Mouse (Mus musculus) G1E (cell line): Measurements from ENCODE around the gene Apc2. TPM values are rescaled to one million over a fixed set of nuclear protein-coding genes. Genes with fewer than 3 reads are reported as not detected.
A peak's percentile ranks its signal among the peaks of the same experiment; 100 is the strongest.

Experiments used
- ATAC-seq: 2 replicates; pipeline ENCODE4 v1.8.0; 2016; ENCODE audit warnings: mild to moderate bottlenecking; ENCODE audit not compliant: insufficient number of reproducible peaks, poor library complexity, low FRiP score, severe bottlenecking; ENCODE audit errors: extremely low read depth
- DNase-seq: peaks from one replicate; pipeline ENCODE4 v3.0.0; 2012; ENCODE audit warnings: low spot score
- H3K27me3 ChIP-seq: 2 replicates; pipeline ENCODE4 v1.6.1; 2012; ENCODE audit warnings: mild to moderate bottlenecking, low read length, inconsistent platforms; ENCODE audit not compliant: insufficient read depth
- H3K36me3 ChIP-seq: replicated peaks from 2 replicates; pipeline ENCODE3; 2012; ENCODE audit warnings: mild to moderate bottlenecking, inconsistent platforms
- H3K4me1 ChIP-seq: 2 replicates; pipeline ENCODE4 v1.6.1; 2012; ENCODE audit warnings: low read depth, low read length, inconsistent platforms, mixed read lengths; ENCODE audit not compliant: insufficient read depth
- H3K4me3 ChIP-seq: 2 replicates; pipeline ENCODE4 v1.5.1; 2012; ENCODE audit warnings: low read depth, mild to moderate bottlenecking, inconsistent platforms, low read length, moderate library complexity, mixed read lengths
- H3K9me3 ChIP-seq: replicated peaks from 2 replicates; pipeline ENCODE4 v1.6.1; 2012; ENCODE audit warnings: inconsistent platforms
- CTCF ChIP-seq: IDR thresholded peaks from 2 replicates; pipeline ENCODE4 v1.5.1; 2012; ENCODE audit warnings: low read depth, low read length, inconsistent platforms, mixed read lengths
- GATA1 ChIP-seq: IDR thresholded peaks from 2 replicates; pipeline ENCODE4 v1.6.1; 2012; ENCODE audit warnings: borderline replicate concordance, low read length, inconsistent platforms, mixed read lengths
- GATA2 ChIP-seq: IDR thresholded peaks from 2 replicates; pipeline ENCODE4 v1.6.1; 2012; ENCODE audit warnings: low read depth, low read length, inconsistent platforms, borderline replicate concordance
- POLR2AphosphoS5 ChIP-seq: IDR thresholded peaks from 2 replicates; pipeline ENCODE4 v1.6.1; 2012; ENCODE audit warnings: low read depth, low read length, inconsistent platforms; ENCODE audit not compliant: insufficient replicate concordance
- TAL1 ChIP-seq: conservative IDR thresholded peaks from 2 replicates; pipeline ENCODE4 v1.6.1; 2012; ENCODE audit warnings: low read depth, low read length, inconsistent platforms, mixed read lengths
- polyA plus RNA-seq: library from polyadenylated mRNA; stranded (reverse); fragments of >175 nt; gene quantifications from 2 replicates; pipeline ENCODE4 v1.2.3, GENCODE M21; 2012
- total RNA-seq, 2 experiments: library from RNA; stranded (forward) in 1 of 2; stranded (reverse) in 1 of 2; fragments of 200-1000 nt in 1 of 2; fragments of >200 nt in 1 of 2; fragmentation: Nextera tagmentation in 1 of 2; gene quantifications; 2 replicates each; pipeline ENCODE4 v1.2.3; 2014 to 2017

Apc2 gene
- total and polyA plus RNA-seq, 3 experiments, result 0.02 to 0.23 (median 0.11) TPM

GRCm38 (mm10) chr10:80262169-80262568, 33.6 kb upstream of the Apc2 start:
- TF ChIP-seq GATA2, result no peak
- no peak for TF ChIP-seq TAL1
- TF ChIP-seq POLR2AphosphoS5, result no peak
- TF ChIP-seq CTCF, result no peak
- no peak for TF ChIP-seq GATA1
- no peaks in the 10 kb centered on the region for H3K9me3 ChIP-seq
- DNase-seq (no peak), ATAC-seq (no peak)
- H3K36me3 ChIP-seq, result peaks cover 45% of the 10 kb centered on the region
- H3K27me3 ChIP-seq, result no peaks in the 10 kb centered on the region
- peaks cover 75% of the 10 kb centered on the region for H3K4me1 ChIP-seq
- peak overlapping the region; percentile 73 for H3K4me3 ChIP-seq

- Histone ChIP-seq H3K4me3 (no peak overlapping the region; the same call in 1 of the 2 replicates), H3K4me1 (peaks cover 78% of the 10 kb centered on the region), H3K9me3 (no peaks in the 10 kb centered on the region), H3K27me3 (no peaks in the 10 kb centered on the region), H3K36me3 (peaks cover 45% of the 10 kb centered on the region)
- DNase-seq (no peak), ATAC-seq (no peak)
- no peak for TF ChIP-seq GATA1
- TF ChIP-seq POLR2AphosphoS5, result no peak
- no peak for TF ChIP-seq TAL1
- TF ChIP-seq CTCF, result no peak
- TF ChIP-seq GATA2, result no peak
Observed at GRCm38 (mm10) chr10:80262776-80263365, 32.9 kb upstream of the Apc2 start.

GRCm38 (mm10) chr10:80264341-80265148, 31.2 kb upstream of the Apc2 start:
- peak; percentile 93 for DNase-seq
- ATAC-seq, result peak; percentile 43
- Histone ChIP-seq H3K4me3 (peak overlapping the region; percentile 83), H3K27me3 (no peaks in the 10 kb centered on the region), H3K4me1 (peaks cover 76% of the 10 kb centered on the region), H3K36me3 (peaks cover 43% of the 10 kb centered on the region), H3K9me3 (no peaks in the 10 kb centered on the region)
- TF ChIP-seq GATA1 (no peak), CTCF (no peak), GATA2 (no peak), TAL1 (no peak), POLR2AphosphoS5 (no peak)

GRCm38 (mm10) chr10:80265149-80265486, 30.7 kb upstream of the Apc2 start:
- Histone ChIP-seq H3K4me3 (peak overlapping the region; percentile 83), H3K27me3 (no peaks in the 10 kb centered on the region), H3K4me1 (peaks cover 75% of the 10 kb centered on the region), H3K36me3 (peaks cover 41% of the 10 kb centered on the region), H3K9me3 (no peaks in the 10 kb centered on the region)
- DNase-seq, result no peak
- no peak for TF ChIP-seq POLR2AphosphoS5
- TF ChIP-seq GATA2, result no peak
- no peak for TF ChIP-seq TAL1
- TF ChIP-seq GATA1, result no peak
- no peak for TF ChIP-seq CTCF
- no peak for ATAC-seq

- Histone ChIP-seq H3K4me1 (peaks cover 80% of the 10 kb centered on the region), H3K4me3 (peak overlapping the region; percentile 63; the same call in 1 of the 2 replicates), H3K36me3 (peaks cover 79% of the 10 kb centered on the region), H3K9me3 (no peaks in the 10 kb centered on the region), H3K27me3 (no peaks in the 10 kb centered on the region)
- DNase-seq (no peak), ATAC-seq (no peak)
- TF ChIP-seq POLR2AphosphoS5, result no peak
Observed at GRCm38 (mm10) chr10:80270099-80270498, 25.7 kb upstream of the Apc2 start.

- peak overlapping the region; percentile 63; the same call in 1 of the 2 replicates for H3K4me3 ChIP-seq
Observed at GRCm38 (mm10) chr10:80270734-80271181, 25.0 kb upstream of the Apc2 start.

More at GRCm38 (mm10) chr10:80270734-80271181, 25.0 kb upstream of the Apc2 start:
- DNase-seq (peak; percentile 68), ATAC-seq (peak; percentile 50)
- Histone ChIP-seq H3K9me3 (no peaks in the 10 kb centered on the region), H3K36me3 (peaks cover 85% of the 10 kb centered on the region), H3K27me3 (no peaks in the 10 kb centered on the region), H3K4me1 (peaks cover 83% of the 10 kb centered on the region)
- TF ChIP-seq GATA1, result no peak
- TF ChIP-seq TAL1, result peak; percentile 49
